Mouse (Mus musculus) embryonic fibroblast, embryonic 13.5 days (primary cell): ENCODE data around the gene Proser3.

Source experiments
- CTCF ChIP-seq: IDR thresholded peaks from 2 replicates; pipeline ENCODE4 v1.5.1; 2011; ENCODE audit warnings: mild to moderate bottlenecking, control low read depth, low read length, moderate library complexity, borderline replicate concordance; ENCODE audit not compliant: insufficient read depth
- POLR2A ChIP-seq: IDR thresholded peaks from 2 replicates; pipeline ENCODE4 v1.6.1; 2011; ENCODE audit warnings: low read depth, mild to moderate bottlenecking, control low read depth, low read length, moderate library complexity

- TF ChIP-seq CTCF: no peak
- TF ChIP-seq POLR2A: peak; percentile 96
Observed at GRCm38 (mm10) chr7:30552102-30553020, at the start of gene Proser3, which contains the start of gene Hspb6.
